Mouse (Mus musculus): ENCODE data around the gene Grik3. TPM values are rescaled to one million over a fixed set of nuclear protein-coding genes. Genes with fewer than 3 reads are reported as not detected.

The Grik3 gene
- polyA plus RNA-seq, 1 experiment = not detected

DNA sequence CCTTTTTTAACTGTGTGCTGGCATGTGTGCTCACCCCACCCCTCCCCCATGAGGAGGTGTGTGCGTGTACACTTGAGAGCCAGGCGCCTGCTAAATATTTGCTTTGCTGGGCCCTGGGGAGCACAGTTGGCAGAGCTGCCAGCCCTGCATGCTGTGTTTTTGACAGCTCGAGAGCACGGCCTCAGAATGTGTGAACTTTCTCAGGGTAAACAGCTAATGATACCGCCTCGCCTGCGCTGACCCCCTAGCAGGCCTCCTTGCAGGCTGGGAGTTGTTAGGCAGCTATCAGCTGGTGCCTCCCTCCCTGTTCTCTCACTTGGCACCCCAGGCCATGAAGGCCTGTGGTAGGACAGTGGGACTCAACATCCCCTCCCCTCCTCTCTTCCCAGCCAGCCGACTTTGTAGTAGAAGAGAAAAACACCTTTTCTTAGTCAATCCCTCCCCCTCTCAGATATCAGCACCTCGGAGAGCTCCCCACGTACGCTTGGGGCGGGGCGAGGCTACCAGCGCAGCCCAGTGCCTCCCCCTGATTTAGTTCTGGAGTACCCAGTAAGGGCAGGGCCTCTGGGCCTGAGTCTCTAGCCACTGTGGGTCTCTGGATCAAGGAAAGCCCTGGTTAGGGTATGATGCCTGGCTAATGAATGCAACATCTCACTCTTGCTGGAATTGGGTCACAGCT lies 99.9 kb downstream of the Grik3 start:
- Histone ChIP-seq H3K4me3 (replicated peaks) (no peak overlapping the region), H3K9me3 (ENCODE audit: control insufficient read depth, low read length) (no peaks in the 10 kb centered on the region), H3K4me1 (ENCODE audit: control insufficient read depth) (no peaks in the 10 kb centered on the region), H3K36me3 (ENCODE audit: control insufficient read depth) (no peaks in the 10 kb centered on the region), H3K27me3 (ENCODE audit: control insufficient read depth) (no peaks in the 10 kb centered on the region)
- no peak for TF ChIP-seq GATA1 (IDR thresholded peaks at IDR 0.05; ENCODE audit: low read length)
- no peak for TF ChIP-seq TAL1 (IDR thresholded peaks at IDR 0.05; ENCODE audit: low read length)

DNA sequence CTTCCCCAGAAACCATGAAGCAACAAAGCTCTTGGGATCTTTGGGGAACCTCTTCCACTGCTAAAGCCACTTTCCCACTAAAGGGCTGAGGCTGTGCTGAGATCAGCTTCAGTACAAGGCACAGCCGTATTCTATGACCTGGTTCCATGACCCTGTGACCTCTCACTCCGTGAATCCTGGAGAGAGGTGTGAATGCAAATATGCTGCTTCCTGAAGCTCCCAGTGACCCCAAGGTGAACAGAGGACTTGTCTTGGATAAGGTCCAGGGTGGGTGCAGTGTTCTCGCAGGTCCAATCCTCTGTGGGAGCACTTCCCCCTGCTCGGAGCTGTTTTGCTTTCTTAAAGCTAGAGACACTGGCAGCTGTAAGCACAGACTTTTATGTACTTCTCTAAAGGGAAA lies 102.2 kb downstream of the Grik3 start:
- no peak for TF ChIP-seq GATA1 (IDR thresholded peaks at IDR 0.05; ENCODE audit: low read length)
- no peak for TF ChIP-seq TAL1 (IDR thresholded peaks at IDR 0.05; ENCODE audit: low read length)
- Histone ChIP-seq H3K27me3 (ENCODE audit: control insufficient read depth) (no peaks in the 10 kb centered on the region), H3K4me1 (ENCODE audit: control insufficient read depth) (no peaks in the 10 kb centered on the region), H3K9me3 (ENCODE audit: control insufficient read depth, low read length) (no peaks in the 10 kb centered on the region), H3K36me3 (ENCODE audit: control insufficient read depth) (no peaks in the 10 kb centered on the region), H3K4me3 (replicated peaks) (no peak overlapping the region)

DNA sequence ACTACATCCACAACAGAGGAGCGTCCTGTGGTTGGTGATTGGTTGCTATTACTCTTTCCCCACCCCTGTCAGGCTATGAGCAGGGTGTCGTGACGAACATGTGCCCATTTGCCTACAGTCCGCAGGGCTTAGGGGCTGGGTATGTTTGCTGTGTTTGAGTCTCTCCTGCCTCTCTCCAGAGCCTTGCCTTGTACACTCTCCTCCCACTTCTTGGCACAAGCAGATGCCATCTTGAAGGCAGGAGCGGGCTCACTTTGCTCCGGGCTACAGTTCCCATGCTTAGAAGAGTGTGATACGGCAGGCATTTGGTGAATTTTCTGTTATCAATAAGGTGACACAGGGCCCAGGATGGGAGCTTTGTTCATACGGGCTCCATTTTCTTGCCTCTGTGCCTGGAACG lies 104.5 kb downstream of the Grik3 start:
- Histone ChIP-seq H3K27me3 (ENCODE audit: control insufficient read depth) (no peaks in the 10 kb centered on the region; the same call in 1 of the 2 replicates), H3K36me3 (ENCODE audit: control insufficient read depth) (no peaks in the 10 kb centered on the region), H3K4me3 (replicated peaks) (no peak overlapping the region), H3K9me3 (ENCODE audit: control insufficient read depth, low read length) (no peaks in the 10 kb centered on the region), H3K4me1 (ENCODE audit: control insufficient read depth) (no peaks in the 10 kb centered on the region)
- TF ChIP-seq GATA1 (IDR thresholded peaks at IDR 0.05; ENCODE audit: low read length) = no peak
- no peak for TF ChIP-seq TAL1 (IDR thresholded peaks at IDR 0.05; ENCODE audit: low read length)

DNA sequence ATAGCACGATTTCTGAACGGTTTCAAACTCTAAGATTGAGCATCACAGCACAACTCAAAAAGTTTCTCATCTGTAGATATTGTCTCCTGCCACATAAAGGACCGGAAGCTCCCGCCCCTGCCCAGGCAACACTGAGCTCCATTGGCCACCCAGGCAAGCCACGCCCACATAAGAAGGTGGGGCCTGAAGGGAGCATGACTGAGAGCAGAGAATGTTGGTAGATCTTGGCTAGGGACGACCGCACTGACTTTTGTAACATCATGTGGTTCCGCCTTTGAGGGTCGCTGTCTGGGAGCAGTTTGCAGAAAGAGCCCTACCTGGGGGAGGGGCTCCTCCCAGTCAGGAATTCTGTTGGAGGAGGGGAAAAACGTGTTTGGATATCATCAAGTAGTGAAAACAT lies 108.2 kb downstream of the Grik3 start:
- Histone ChIP-seq H3K4me3 (replicated peaks) (no peak overlapping the region), H3K36me3 (ENCODE audit: control insufficient read depth) (no peaks in the 10 kb centered on the region), H3K4me1 (ENCODE audit: control insufficient read depth) (no peaks in the 10 kb centered on the region), H3K9me3 (ENCODE audit: control insufficient read depth, low read length) (no peaks in the 10 kb centered on the region), H3K27me3 (ENCODE audit: control insufficient read depth) (no peaks in the 10 kb centered on the region; the same call in 1 of the 2 replicates)
- no peak for TF ChIP-seq TAL1 (IDR thresholded peaks at IDR 0.05; ENCODE audit: low read length)
- TF ChIP-seq GATA1 (IDR thresholded peaks at IDR 0.05; ENCODE audit: low read length) = no peak

DNA sequence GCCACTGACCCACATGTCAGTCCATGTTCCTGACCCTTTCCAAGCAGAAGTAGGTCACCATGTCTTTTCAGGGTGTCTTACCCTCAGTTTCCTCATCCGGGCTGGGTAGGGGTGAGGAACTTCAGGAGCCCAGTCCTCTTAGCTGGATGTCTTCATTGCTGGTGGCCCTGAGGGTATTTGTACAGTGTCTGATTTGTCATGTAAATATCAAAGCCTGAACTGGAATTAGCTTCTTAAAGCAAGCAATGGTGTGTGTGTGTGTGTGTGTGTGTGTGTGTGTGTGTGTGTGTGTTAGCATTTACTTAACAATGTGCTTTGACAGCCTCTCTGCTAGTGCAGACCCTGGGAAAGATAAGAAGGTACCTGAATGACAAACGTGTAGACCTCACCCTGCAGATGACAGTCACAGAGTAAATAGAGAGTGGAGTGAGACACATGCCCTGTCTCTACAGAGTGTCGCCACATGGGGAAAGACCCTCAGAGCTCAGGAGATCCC lies 109.1 kb downstream of the Grik3 start:
- H3K4me1 ChIP-seq (ENCODE audit: control insufficient read depth) = no peaks in the 10 kb centered on the region
- no peaks in the 10 kb centered on the region for H3K9me3 ChIP-seq (ENCODE audit: control insufficient read depth, low read length)
- H3K27me3 ChIP-seq (ENCODE audit: control insufficient read depth) = no peaks in the 10 kb centered on the region; the same call in 1 of the 2 replicates
- TF ChIP-seq TAL1 (IDR thresholded peaks at IDR 0.05; ENCODE audit: low read length) = no peak
- no peak for TF ChIP-seq GATA1 (IDR thresholded peaks at IDR 0.05; ENCODE audit: low read length)
- H3K36me3 ChIP-seq (ENCODE audit: control insufficient read depth) = no peaks in the 10 kb centered on the region
- no peak overlapping the region for H3K4me3 ChIP-seq (replicated peaks)

DNA sequence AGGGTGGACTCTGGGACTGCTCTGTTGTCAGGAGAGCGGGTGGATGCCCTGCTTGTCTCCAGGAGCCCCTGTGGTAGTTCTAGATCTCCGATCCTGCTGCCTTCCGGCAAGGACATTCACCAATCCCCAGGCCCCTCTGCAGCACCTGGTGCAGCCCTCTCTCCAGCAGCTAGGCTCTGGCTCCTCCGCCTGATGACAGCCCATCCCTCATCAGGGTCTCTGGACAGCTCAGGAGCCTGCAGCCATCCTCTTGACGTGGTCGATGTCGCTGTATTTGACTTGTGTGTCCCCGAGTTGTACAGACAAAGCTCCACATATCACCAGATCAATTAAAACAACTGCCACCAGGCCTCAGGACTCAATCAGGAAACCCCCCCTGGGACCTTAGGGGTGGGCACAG lies 110.1 kb downstream of the Grik3 start:
- no peaks in the 10 kb centered on the region for H3K9me3 ChIP-seq (ENCODE audit: control insufficient read depth, low read length)

DNA sequence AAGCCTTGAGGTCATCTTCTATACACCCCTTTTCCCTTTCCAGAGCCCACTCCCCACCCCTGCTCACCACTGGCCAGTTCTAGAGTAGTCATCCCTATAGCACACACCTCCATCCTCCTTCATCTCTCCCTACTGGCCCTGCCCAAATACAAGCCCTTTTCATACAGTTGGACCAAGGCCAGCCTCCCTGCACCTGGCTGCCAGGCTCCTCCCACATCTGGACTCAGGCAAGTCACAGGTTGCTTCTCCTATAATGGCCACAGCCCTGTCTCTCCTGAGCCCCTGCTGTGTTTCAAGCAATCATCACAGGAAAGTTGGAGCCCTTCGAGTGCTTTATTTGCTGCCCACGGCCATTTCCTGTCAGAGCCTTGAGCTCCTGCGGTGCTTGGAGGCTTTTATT lies 110.8 kb downstream of the Grik3 start:
- H3K27me3 ChIP-seq (ENCODE audit: control insufficient read depth) = no peaks in the 10 kb centered on the region; the same call in 1 of the 2 replicates
- H3K4me3 ChIP-seq (replicated peaks) = no peak overlapping the region
- H3K4me1 ChIP-seq (ENCODE audit: control insufficient read depth) = no peaks in the 10 kb centered on the region
- no peaks in the 10 kb centered on the region for H3K36me3 ChIP-seq (ENCODE audit: control insufficient read depth)
- H3K9me3 ChIP-seq (ENCODE audit: control insufficient read depth, low read length) = no peaks in the 10 kb centered on the region
- TF ChIP-seq TAL1 (IDR thresholded peaks at IDR 0.05; ENCODE audit: low read length) (no peak), GATA1 (IDR thresholded peaks at IDR 0.05; ENCODE audit: low read length) (no peak)

More for the DNA sequence above, 110.1 kb downstream of the Grik3 start:
- H3K36me3 ChIP-seq (ENCODE audit: control insufficient read depth) = no peaks in the 10 kb centered on the region
- TF ChIP-seq TAL1 (IDR thresholded peaks at IDR 0.05; ENCODE audit: low read length) (no peak), GATA1 (IDR thresholded peaks at IDR 0.05; ENCODE audit: low read length) (no peak)
- H3K27me3 ChIP-seq (ENCODE audit: control insufficient read depth) = no peaks in the 10 kb centered on the region; the same call in 1 of the 2 replicates
- H3K4me1 ChIP-seq (ENCODE audit: control insufficient read depth) = no peaks in the 10 kb centered on the region
- no peak overlapping the region for H3K4me3 ChIP-seq (replicated peaks)

DNA sequence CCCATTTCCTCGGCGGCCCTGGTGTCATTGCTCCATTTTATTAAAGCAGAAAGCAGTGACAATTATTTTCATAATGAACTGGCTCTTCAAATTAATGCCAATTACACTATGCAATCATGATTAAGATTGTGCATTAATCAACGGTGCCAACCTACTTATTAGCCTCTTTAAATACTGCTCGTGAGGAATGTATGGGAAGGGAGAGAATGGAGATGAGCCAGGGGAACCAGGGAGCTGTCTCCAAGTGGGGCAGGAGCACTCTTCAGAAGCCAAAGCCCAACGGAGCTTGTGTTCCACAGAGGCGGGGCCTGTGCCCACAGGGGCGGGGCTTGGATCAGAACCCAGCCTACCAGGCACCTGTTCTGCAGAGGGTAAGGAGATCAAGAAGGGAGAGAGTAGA lies 114.0 kb downstream of the Grik3 start:
- H3K27me3 ChIP-seq (ENCODE audit: control insufficient read depth) = no peaks in the 10 kb centered on the region
- H3K9me3 ChIP-seq (ENCODE audit: control insufficient read depth, low read length) = 0 out of 2 replicates have a peak, but pooled peaks cover 3% of the 10 kb centered on the region
- H3K36me3 ChIP-seq (ENCODE audit: control insufficient read depth) = no peaks in the 10 kb centered on the region
- H3K4me1 ChIP-seq (ENCODE audit: control insufficient read depth) = no peaks in the 10 kb centered on the region
- no peak for TF ChIP-seq TAL1 (IDR thresholded peaks at IDR 0.05; ENCODE audit: low read length)
- no peak for TF ChIP-seq GATA1 (IDR thresholded peaks at IDR 0.05; ENCODE audit: low read length)
- H3K4me3 ChIP-seq (replicated peaks) = no peak overlapping the region

DNA sequence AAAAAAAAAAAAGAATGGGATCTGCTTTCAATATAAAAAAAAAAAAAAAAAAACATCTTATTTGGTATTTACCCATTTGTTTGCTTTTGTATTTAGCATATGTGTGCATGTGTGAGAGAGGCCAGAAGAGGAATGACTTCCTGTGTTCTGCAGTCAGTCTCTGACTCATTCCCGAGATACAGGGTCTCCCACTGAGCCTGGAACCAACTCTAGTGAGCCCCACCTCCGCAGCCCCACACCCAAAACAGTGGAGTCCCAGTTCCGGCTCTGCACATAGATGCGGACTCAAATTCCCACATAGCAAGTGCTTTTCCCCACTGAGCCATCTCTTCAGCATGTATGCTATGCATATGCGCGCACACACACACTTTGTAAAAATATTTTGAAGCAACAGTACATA lies 115.6 kb downstream of the Grik3 start:
- TF ChIP-seq GATA1 (IDR thresholded peaks at IDR 0.05; ENCODE audit: low read length) (no peak), TAL1 (IDR thresholded peaks at IDR 0.05; ENCODE audit: low read length) (no peak)
- H3K36me3 ChIP-seq (ENCODE audit: control insufficient read depth) = no peaks in the 10 kb centered on the region
- no peak overlapping the region for H3K4me3 ChIP-seq (replicated peaks)
- H3K27me3 ChIP-seq (ENCODE audit: control insufficient read depth) = no peaks in the 10 kb centered on the region
- 0 out of 2 replicates have a peak, but pooled peaks cover 3% of the 10 kb centered on the region for H3K9me3 ChIP-seq (ENCODE audit: control insufficient read depth, low read length)
- H3K4me1 ChIP-seq (ENCODE audit: control insufficient read depth) = no peaks in the 10 kb centered on the region
